ENCODE assay signal across 8 mouse cellular contexts in the genomic region with DNA sequence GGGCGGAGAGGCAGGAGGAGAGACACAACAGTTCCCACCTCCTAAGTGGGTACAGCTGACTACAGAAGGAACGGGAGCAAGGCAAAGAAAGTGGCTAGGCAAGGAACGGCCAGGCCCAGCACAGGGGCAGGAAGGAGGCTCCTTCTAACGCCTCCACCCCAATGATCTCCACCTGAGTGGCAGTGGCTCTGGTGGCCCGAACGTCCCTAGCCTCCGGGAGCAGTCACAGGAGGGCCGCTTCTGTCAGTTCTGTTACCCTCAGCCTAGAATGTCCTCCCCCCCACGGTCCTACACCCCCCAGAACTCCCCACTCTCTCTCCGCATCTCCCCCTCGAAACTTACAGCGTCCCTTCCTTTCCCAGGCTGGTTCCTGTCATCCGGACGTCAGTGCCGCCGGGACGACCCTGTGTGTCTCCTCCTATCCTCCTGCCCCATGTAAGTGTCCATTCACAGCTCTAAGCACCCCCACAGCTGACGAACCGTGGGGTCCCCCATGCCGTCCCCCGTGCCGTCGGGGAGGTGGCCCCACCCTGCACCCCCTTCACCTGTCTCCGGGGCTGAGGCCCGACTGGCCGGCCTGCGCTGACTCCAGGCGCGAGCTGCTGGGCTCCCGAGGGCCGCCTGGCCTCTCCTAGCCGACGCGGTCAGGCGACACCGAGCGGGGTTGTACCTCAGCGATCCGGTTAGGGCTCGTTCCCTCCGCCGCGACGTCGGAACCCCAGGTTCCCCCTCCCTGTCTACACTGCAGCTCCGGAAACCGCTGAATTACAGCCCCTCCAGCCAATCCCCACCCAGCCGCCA. TPM values are rescaled to one million over a fixed set of nuclear protein-coding genes. Genes with fewer than 3 reads are reported as not detected.
DNase-seq lines count a peak whose midpoint lies in the region; ATAC-seq and TF ChIP-seq lines count a peak whose summit lies in the region.

No protein-coding gene starts in this region.

- H3K27me3 ChIP-seq in forebrain, embryonic 13.5 days: 0 out of 2 replicates have a peak, but pooled peaks cover 3% of the 10 kb centered on the region
- H3K27me3 ChIP-seq in kidney, embryonic 16.5 days (ENCODE audit: insufficient read depth, low read length): no peaks in the 10 kb centered on the region

- peak; percentile 3; the same call in 1 of the 2 replicates for ATAC-seq in forebrain, embryonic 13.5 days
- ATAC-seq in kidney, embryonic 16.5 days (ENCODE audit: low FRiP score, low TSS enrichment): peak; percentile 8

- H3K36me3 ChIP-seq in forebrain, embryonic 13.5 days (ENCODE audit: poor library complexity, severe bottlenecking): no peaks in the 10 kb centered on the region
- H3K36me3 ChIP-seq in kidney, embryonic 16.5 days (ENCODE audit: insufficient read depth, low read length): no peaks in the 10 kb centered on the region

- no peak for TF ChIP-seq POLR2A in bone marrow macrophage, adult 2 months (IDR thresholded peaks at IDR 0.05; ENCODE audit: borderline replicate concordance, low read depth, low read length)

- H3K27ac ChIP-seq in bone marrow macrophage, adult 2 months (ENCODE audit: insufficient read depth, low read depth, low read length): peak overlapping the region; percentile 73
- peak overlapping the region; percentile 10; the same call in 1 of the 2 replicates for H3K27ac ChIP-seq in forebrain, embryonic 13.5 days
- peak overlapping the region; percentile 91 for H3K27ac ChIP-seq in kidney, embryonic 16.5 days (ENCODE audit: low read length)

- 0% methylated on average over 47 of the region's 48 CpGs for WGBS in forebrain, embryonic 13.5 days
- under 1% methylated on average over 47 of the region's 48 CpGs for WGBS in kidney, embryonic 16.5 days

- no peaks in the 10 kb centered on the region for H3K9me3 ChIP-seq in forebrain, embryonic 13.5 days (replicated peaks)
- H3K9me3 ChIP-seq in kidney, embryonic 16.5 days (ENCODE audit: low read length): no peaks in the 10 kb centered on the region

- H3K9ac ChIP-seq in forebrain, embryonic 13.5 days: peak overlapping the region; percentile 84
- peak overlapping the region; percentile 94 for H3K9ac ChIP-seq in kidney, embryonic 16.5 days (replicated peaks; ENCODE audit: low read length)

- peak; percentile 27 to 74 for DNase-seq in spleen, postnatal 4 days (ENCODE audit: low spot score in 2 of 2)
- no peak for DNase-seq in spleen, postnatal 36 days (ENCODE audit: low spot score in 2 of 2)
- peak; percentile 46 for DNase-seq in lung, postnatal 36 days
- no peak for DNase-seq in right cerebral cortex, postnatal 36 days (ENCODE audit: low spot score in 2 of 2)
- no peak for DNase-seq in right cerebral cortex, adult 18-20 months

- peak overlapping the region; percentile 77 for H3K4me3 ChIP-seq in bone marrow macrophage, adult 2 months (ENCODE audit: insufficient read depth, low read length)
- H3K4me3 ChIP-seq in forebrain, embryonic 13.5 days: peak overlapping the region; percentile 83
- peak overlapping the region; percentile 96 for H3K4me3 ChIP-seq in kidney, embryonic 16.5 days (ENCODE audit: low read length)

- TF ChIP-seq CTCF in bone marrow macrophage, adult 2 months (IDR thresholded peaks at IDR 0.05; ENCODE audit: low read depth, low read length): no peak

- peak overlapping the region; percentile 76 for H3K4me2 ChIP-seq in forebrain, embryonic 13.5 days
- H3K4me2 ChIP-seq in kidney, embryonic 16.5 days (replicated peaks; ENCODE audit: low read depth, low read length): peak overlapping the region; percentile 70

- peaks cover 33% of the 10 kb centered on the region for H3K4me1 ChIP-seq in bone marrow macrophage, adult 2 months (ENCODE audit: control insufficient read depth, insufficient read depth, low read length)
- H3K4me1 ChIP-seq in forebrain, embryonic 13.5 days: peaks cover 24% of the 10 kb centered on the region
- H3K4me1 ChIP-seq in kidney, embryonic 16.5 days (ENCODE audit: insufficient read depth, low read length): peaks cover 22% of the 10 kb centered on the region

RNA-seq across cellular contexts. Expression of a gene that starts 0.4 kb away (rescaled TPM):
- 73.3 and 76.6 TPM in 2 replicates for polyA plus RNA-seq in bone marrow macrophage, adult 2 months (2012; ENCODE audit: insufficient read depth, insufficient read length, missing spikeins)
- 24.6 and 29.1 TPM in 2 replicates for polyA plus RNA-seq in forebrain, embryonic 13.5 days (2015; fragmentation: Nextera tagmentation; extraction: Ambion mirVana)
- 47.9 and 54.4 TPM in 2 replicates for polyA plus RNA-seq in kidney, embryonic 16.5 days (2015; fragmentation: Nextera tagmentation; extraction: Ambion mirVana)

RNA-seq across cellular contexts. Expression of a gene that starts 31.8 kb away (rescaled TPM):
- polyA plus RNA-seq in bone marrow macrophage, adult 2 months (2012; ENCODE audit: insufficient read depth, insufficient read length, missing spikeins): 3.8 and 4.1 TPM in 2 replicates
- polyA plus RNA-seq in forebrain, embryonic 13.5 days (2015; fragmentation: Nextera tagmentation; extraction: Ambion mirVana): 19.5 and 23.4 TPM in 2 replicates
- polyA plus RNA-seq in kidney, embryonic 16.5 days (2015; fragmentation: Nextera tagmentation; extraction: Ambion mirVana): 140 and 161 TPM in 2 replicates

Comparison
In these comparisons a context has a peak if more than half of its experiments do, and no peak if none do; other contexts are left out.
1. DNase-seq: peak in spleen, postnatal 4 days (2 of 2) and lung, postnatal 36 days (single experiment); none in spleen, postnatal 36 days (0 of 2), right cerebral cortex, postnatal 36 days (0 of 2) and right cerebral cortex, adult 18-20 months (single experiment).
2. H3K27ac ChIP-seq: peak in every context shown above with its lines; median percentile 91 in kidney, embryonic 16.5 days; 73 in bone marrow macrophage, adult 2 months; 10 in forebrain, embryonic 13.5 days.
3. Peak in every context shown above with its lines, with median percentiles within 50 percentile points of each other: H3K4me3 ChIP-seq.